Mouse (Mus musculus) heart, embryonic 15.5 days (tissue): ENCODE data around the gene Gabrd. TPM values are rescaled to one million over a fixed set of nuclear protein-coding genes. Genes with fewer than 3 reads are reported as not detected.

Experiments
- ATAC-seq: fragments of 200-750 bp; cut with Nextera tagmentation; replicated peaks from 2 replicates; pipeline ENCODE4 v1.8.0; 2017; ENCODE audit warnings: low read depth, moderate TSS enrichment; ENCODE audit not compliant: insufficient number of reproducible peaks, insufficient read depth, low FRiP score
- H3K27ac ChIP-seq: fragments of 300-500 bp; sonication (generic); 2 replicates; pipeline ENCODE4 v1.5.1; 2015; ENCODE audit warnings: mild to moderate bottlenecking, inconsistent platforms
- H3K27me3 ChIP-seq: fragments of 300-500 bp; sonication (generic); 2 replicates; pipeline ENCODE4 v1.6.1; 2015; ENCODE audit warnings: inconsistent platforms
- H3K36me3 ChIP-seq: fragments of 300-500 bp; sonication (generic); 2 replicates; pipeline ENCODE4 v1.6.1; 2015; ENCODE audit warnings: mild to moderate bottlenecking, inconsistent platforms
- H3K4me1 ChIP-seq: fragments of 300-500 bp; sonication (generic); replicated peaks from 2 replicates; pipeline ENCODE4 v1.6.1; 2015; ENCODE audit warnings: inconsistent platforms
- H3K4me2 ChIP-seq: fragments of 300-500 bp; sonication (generic); 2 replicates; pipeline ENCODE4 v1.6.1; 2015; ENCODE audit warnings: inconsistent platforms, mild to moderate bottlenecking, moderate library complexity
- H3K4me3 ChIP-seq: fragments of 300-500 bp; sonication (generic); 2 replicates; pipeline ENCODE4 v1.5.1; 2015; ENCODE audit warnings: mild to moderate bottlenecking, inconsistent platforms
- H3K9ac ChIP-seq: fragments of 300-500 bp; sonication (generic); 2 replicates; pipeline ENCODE4 v1.6.1; 2015; ENCODE audit warnings: mild to moderate bottlenecking, inconsistent platforms
- H3K9me3 ChIP-seq: fragments of 300-500 bp; sonication (generic); replicated peaks from 2 replicates; pipeline ENCODE4 v1.6.1; 2016; ENCODE audit warnings: inconsistent platforms
- WGBS: fragments of 180-500 bp; shearing (Covaris S2); methylation state at CpG from one replicate; pipeline ENCODE4 v1.1.7; 2015; ENCODE audit warnings: mixed read lengths; 5-methylcytosine and 5-hydroxymethylcytosine counted together
- polyA plus RNA-seq: library from polyadenylated mRNA; unstranded; fragments of >200 nt; fragmentation: Nextera tagmentation; extraction: Ambion mirVana; gene quantifications from 2 replicates; pipeline ENCODE4 v1.2.1, GENCODE M21; 2015

The Gabrd gene
- polyA plus RNA-seq, 1 experiment from 2014 or later: not detected

- H3K4me1 ChIP-seq: peaks cover 11% of the 10 kb centered on the region
- H3K4me2 ChIP-seq: no peak overlapping the region
- H3K27me3 ChIP-seq: peaks cover 53% of the 10 kb centered on the region
- no peak for ATAC-seq
- no peaks in the 10 kb centered on the region for H3K36me3 ChIP-seq
- no peaks in the 10 kb centered on the region for H3K9me3 ChIP-seq
- WGBS: 52% methylated on average over 2 of the region's 2 CpGs
- H3K9ac ChIP-seq: no peak overlapping the region
- H3K4me3 ChIP-seq: no peak overlapping the region
- no peak overlapping the region for H3K27ac ChIP-seq
Observed at GRCm38 (mm10) chr4:155357601-155358000, 40.3 kb downstream of the Gabrd start.

GRCm38 (mm10) chr4:155356354-155356753, 41.6 kb downstream of the Gabrd start:
- 88% methylated on average over 10 of the region's 10 CpGs for WGBS
- Histone ChIP-seq H3K4me1 (peaks cover 6% of the 10 kb centered on the region), H3K9ac (no peak overlapping the region), H3K27ac (no peak overlapping the region), H3K4me2 (no peak overlapping the region), H3K27me3 (peaks cover 40% of the 10 kb centered on the region), H3K36me3 (no peaks in the 10 kb centered on the region), H3K9me3 (no peaks in the 10 kb centered on the region), H3K4me3 (no peak overlapping the region)
- ATAC-seq: no peak

- no peak overlapping the region for H3K4me2 ChIP-seq
- no peaks in the 10 kb centered on the region for H3K4me1 ChIP-seq
- no peak overlapping the region for H3K4me3 ChIP-seq
- no peak for ATAC-seq
- H3K9me3 ChIP-seq: no peaks in the 10 kb centered on the region
- H3K27me3 ChIP-seq: peaks cover 23% of the 10 kb centered on the region
- WGBS: 70% methylated on average over 7 of the region's 7 CpGs
- no peaks in the 10 kb centered on the region for H3K36me3 ChIP-seq
- H3K9ac ChIP-seq: no peak overlapping the region
- H3K27ac ChIP-seq: no peak overlapping the region
Observed at GRCm38 (mm10) chr4:155354546-155354945, 43.4 kb downstream of the Gabrd start.

- WGBS: 81% methylated on average over 6 of the region's 6 CpGs
- ATAC-seq: no peak
- Histone ChIP-seq H3K36me3 (no peaks in the 10 kb centered on the region), H3K9me3 (no peaks in the 10 kb centered on the region), H3K27ac (no peak overlapping the region), H3K4me3 (no peak overlapping the region), H3K27me3 (peaks cover 18% of the 10 kb centered on the region), H3K4me1 (no peaks in the 10 kb centered on the region), H3K9ac (no peak overlapping the region), H3K4me2 (no peak overlapping the region)
Observed at GRCm38 (mm10) chr4:155354035-155354434, 43.9 kb downstream of the Gabrd start.

GRCm38 (mm10) chr4:155352581-155352980, 45.3 kb downstream of the Gabrd start:
- H3K9ac ChIP-seq: no peak overlapping the region
- no peaks in the 10 kb centered on the region for H3K9me3 ChIP-seq
- no peaks in the 10 kb centered on the region for H3K36me3 ChIP-seq
- no peak overlapping the region for H3K4me2 ChIP-seq
- H3K4me1 ChIP-seq: no peaks in the 10 kb centered on the region
- WGBS: 80% methylated on average over 3 of the region's 3 CpGs
- peaks cover 3% of the 10 kb centered on the region for H3K27me3 ChIP-seq
- no peak overlapping the region for H3K27ac ChIP-seq
- ATAC-seq: no peak
- H3K4me3 ChIP-seq: no peak overlapping the region

GRCm38 (mm10) chr4:155346350-155346749, 51.6 kb downstream of the Gabrd start:
- WGBS: 68% methylated on average over 12 of the region's 12 CpGs
- H3K27me3 ChIP-seq: peaks cover 39% of the 10 kb centered on the region
- no peak overlapping the region for H3K4me2 ChIP-seq
- H3K9me3 ChIP-seq: no peaks in the 10 kb centered on the region
- ATAC-seq: no peak
- peaks cover 15% of the 10 kb centered on the region for H3K4me1 ChIP-seq
- no peak overlapping the region for H3K4me3 ChIP-seq
- no peak overlapping the region for H3K27ac ChIP-seq
- no peaks in the 10 kb centered on the region for H3K36me3 ChIP-seq
- no peak overlapping the region for H3K9ac ChIP-seq

- H3K27me3 ChIP-seq: peaks cover 39% of the 10 kb centered on the region
- H3K4me1 ChIP-seq: peaks cover 15% of the 10 kb centered on the region
- no peaks in the 10 kb centered on the region for H3K9me3 ChIP-seq
- 3% methylated on average over 16 of the region's 16 CpGs for WGBS
- no peak overlapping the region for H3K27ac ChIP-seq
- H3K9ac ChIP-seq: peak overlapping the region; percentile 15; the same call in 1 of the 2 replicates
- ATAC-seq: peak; percentile 55; the same call in 1 of the 2 replicates
- peak overlapping the region; percentile 82 for H3K4me2 ChIP-seq
- H3K4me3 ChIP-seq: peak overlapping the region; percentile 55
- no peaks in the 10 kb centered on the region for H3K36me3 ChIP-seq
Observed at GRCm38 (mm10) chr4:155345608-155345953, 52.3 kb downstream of the Gabrd start.

- 12% methylated on average over 47 of the region's 47 CpGs for WGBS
- Histone ChIP-seq H3K27me3 (peaks cover 39% of the 10 kb centered on the region), H3K4me2 (peak overlapping the region; percentile 82), H3K36me3 (no peaks in the 10 kb centered on the region), H3K4me3 (peak overlapping the region; percentile 55), H3K27ac (no peak overlapping the region), H3K9me3 (no peaks in the 10 kb centered on the region), H3K4me1 (peaks cover 15% of the 10 kb centered on the region), H3K9ac (peak overlapping the region; percentile 15; the same call in 1 of the 2 replicates)
- ATAC-seq: no peak
Observed at GRCm38 (mm10) chr4:155344716-155345607, 53.0 kb downstream of the Gabrd start.

GRCm38 (mm10) chr4:155344299-155344600, 53.7 kb downstream of the Gabrd start:
- Histone ChIP-seq H3K36me3 (no peaks in the 10 kb centered on the region), H3K27ac (no peak overlapping the region), H3K9me3 (no peaks in the 10 kb centered on the region), H3K4me3 (0 out of 2 replicates have a peak overlapping the region, but pooled peaks have one; percentile 55), H3K9ac (no peak overlapping the region), H3K4me2 (no peak overlapping the region), H3K27me3 (peaks cover 39% of the 10 kb centered on the region), H3K4me1 (peaks cover 15% of the 10 kb centered on the region)
- ATAC-seq: no peak
- 54% methylated on average over 3 of the region's 3 CpGs for WGBS

- H3K4me1 ChIP-seq: peaks cover 15% of the 10 kb centered on the region
- no peaks in the 10 kb centered on the region for H3K9me3 ChIP-seq
- no peak overlapping the region for H3K27ac ChIP-seq
- H3K9ac ChIP-seq: no peak overlapping the region
- no peaks in the 10 kb centered on the region for H3K36me3 ChIP-seq
- no peak for ATAC-seq
- H3K4me3 ChIP-seq: no peak overlapping the region
- WGBS: 82% methylated on average over 14 of the region's 14 CpGs
- peaks cover 39% of the 10 kb centered on the region for H3K27me3 ChIP-seq
- H3K4me2 ChIP-seq: no peak overlapping the region
Observed at GRCm38 (mm10) chr4:155343415-155344298, 54.3 kb downstream of the Gabrd start.

GRCm38 (mm10) chr4:155336284-155337050, 61.4 kb downstream of the Gabrd start:
- H3K36me3 ChIP-seq: no peaks in the 10 kb centered on the region
- H3K27me3 ChIP-seq: no peaks in the 10 kb centered on the region
- H3K4me2 ChIP-seq: no peak overlapping the region
- no peak for ATAC-seq
- H3K9me3 ChIP-seq: no peaks in the 10 kb centered on the region
- WGBS: 84% methylated on average over 12 of the region's 12 CpGs
- H3K27ac ChIP-seq: no peak overlapping the region
- no peak overlapping the region for H3K9ac ChIP-seq
- H3K4me1 ChIP-seq: no peaks in the 10 kb centered on the region
- no peak overlapping the region for H3K4me3 ChIP-seq
